Mouse (Mus musculus): Measurements from ENCODE around the gene Slc23a2.

- no peak for TF ChIP-seq CTCF (IDR thresholded peaks at IDR 0.05; ENCODE audit: borderline replicate concordance, insufficient read depth, low read length)
- TF ChIP-seq POLR2A (IDR thresholded peaks at IDR 0.05; ENCODE audit: low read depth, low read length) = no peak
These were observed 33.0 kb downstream of the Slc23a2 start for GRCm38 (mm10) chr2:132111905-132112304.

Data from embryonic fibroblast, embryonic 13.5 days (primary cell).